Mouse (Mus musculus): ENCODE measurements around the gene Serpind1. TPM values are rescaled to one million over a fixed set of nuclear protein-coding genes. Genes with fewer than 3 reads are reported as not detected.

The Serpind1 gene
- 1 to 10 TPM; 3.3 to 3.7 TPM for total RNA-seq (2021)

DNA sequence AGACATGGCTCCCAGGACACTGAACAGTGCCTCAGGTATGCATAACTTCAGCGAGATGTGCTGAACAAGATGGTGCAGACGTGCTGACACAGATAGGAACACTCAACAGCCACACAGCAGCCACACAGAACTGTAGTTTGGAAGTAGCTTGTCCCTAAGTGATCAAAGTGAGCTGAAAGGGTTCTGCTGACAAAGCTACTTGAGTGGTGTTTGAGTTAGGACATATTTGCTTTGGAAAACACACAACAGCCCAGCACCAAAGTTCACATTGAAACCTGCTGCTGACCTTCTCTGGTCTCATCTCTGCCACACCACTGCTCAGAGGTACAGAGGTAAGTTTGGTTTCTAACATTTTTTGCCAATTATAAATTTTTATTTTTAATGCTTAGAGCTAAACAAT lies at the start of gene Serpind1:
TSS of gene Serpind1 (plus strand) at position 256 of the 400 bp plus-strand sequence.
- DNase-seq, result no peak

DNA sequence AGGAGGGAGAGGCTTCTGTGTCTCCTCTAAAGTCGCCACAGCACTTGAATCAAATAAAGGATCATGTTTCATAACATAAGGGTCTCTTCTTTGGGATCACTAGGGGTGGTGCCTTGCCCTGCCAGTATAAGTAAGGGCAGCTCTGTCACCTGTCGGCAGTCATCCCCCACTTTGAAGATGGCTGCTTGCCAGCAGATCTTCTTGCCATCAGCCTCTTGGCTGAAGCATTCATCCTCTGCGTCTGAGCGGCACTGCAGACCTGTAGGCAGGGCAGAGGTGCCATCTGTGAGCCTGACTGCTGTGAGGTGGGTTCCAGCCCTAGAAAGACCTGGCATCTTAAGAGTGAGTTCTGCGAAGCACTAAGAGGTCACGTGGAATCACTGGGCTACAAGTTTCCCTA lies 48.0 kb upstream of the Serpind1 start:
- DNase-seq, result peak; percentile 28

DNA sequence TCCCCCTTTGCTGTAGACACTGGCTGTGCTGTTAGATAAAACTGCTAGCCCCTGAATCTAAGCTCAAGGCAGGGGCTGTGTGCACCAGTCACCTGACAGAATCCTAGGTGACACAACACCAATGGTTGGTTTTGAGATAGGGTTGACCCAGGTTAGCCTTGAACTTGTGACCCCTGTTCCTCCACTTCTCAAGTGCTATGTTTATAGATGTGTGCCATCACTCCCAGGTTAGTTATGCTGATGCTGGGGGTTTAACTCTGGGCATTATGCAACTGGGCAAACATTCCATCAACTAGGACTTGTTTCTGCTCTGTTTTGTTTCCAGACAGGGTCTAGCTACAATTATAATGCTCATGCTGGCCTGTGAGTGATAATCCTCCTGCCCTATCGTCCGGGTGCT lies 44.1 kb upstream of the Serpind1 start:
- no peak for DNase-seq

DNA sequence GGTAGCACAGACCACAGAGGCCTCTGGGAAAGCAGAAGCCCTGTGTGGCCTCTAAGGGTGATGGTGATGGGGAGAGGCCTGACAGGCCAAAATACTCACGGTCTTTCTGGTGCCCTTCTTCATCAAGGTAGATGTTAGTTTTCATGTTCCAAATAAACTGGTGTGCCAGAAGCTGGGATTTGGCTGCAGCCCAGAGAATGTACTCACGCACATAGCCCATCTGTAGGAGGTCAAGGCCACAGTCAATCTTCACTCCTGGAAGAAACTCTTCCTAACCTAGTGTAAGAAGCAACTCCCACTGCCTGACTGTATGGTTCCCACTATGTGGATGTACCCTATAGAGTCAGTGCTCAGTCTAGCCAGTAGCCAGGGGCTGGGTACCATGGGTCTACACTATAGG lies 40.2 kb upstream of the Serpind1 start:
- DNase-seq, result no peak

DNA sequence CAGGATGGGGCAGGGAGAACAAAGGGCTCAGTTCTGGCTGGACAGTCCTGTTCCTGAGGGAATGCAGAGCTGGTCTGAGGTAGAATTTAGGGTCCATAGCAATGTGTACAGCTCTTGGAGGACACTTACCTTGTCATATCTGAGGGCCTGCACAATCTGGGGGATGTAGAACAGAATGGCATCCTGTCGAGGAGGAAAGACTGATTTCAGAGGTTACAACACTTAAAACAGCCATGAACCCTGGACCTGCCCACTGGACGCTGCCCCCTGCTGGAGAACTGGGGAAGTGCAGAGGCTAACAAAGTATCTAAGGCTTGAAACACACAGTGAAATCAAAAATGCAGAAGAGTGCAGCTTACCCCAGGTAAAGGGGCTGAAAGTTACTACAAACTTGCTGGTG lies 38.4 kb upstream of the Serpind1 start:
- peak; percentile 85 for DNase-seq

DNA sequence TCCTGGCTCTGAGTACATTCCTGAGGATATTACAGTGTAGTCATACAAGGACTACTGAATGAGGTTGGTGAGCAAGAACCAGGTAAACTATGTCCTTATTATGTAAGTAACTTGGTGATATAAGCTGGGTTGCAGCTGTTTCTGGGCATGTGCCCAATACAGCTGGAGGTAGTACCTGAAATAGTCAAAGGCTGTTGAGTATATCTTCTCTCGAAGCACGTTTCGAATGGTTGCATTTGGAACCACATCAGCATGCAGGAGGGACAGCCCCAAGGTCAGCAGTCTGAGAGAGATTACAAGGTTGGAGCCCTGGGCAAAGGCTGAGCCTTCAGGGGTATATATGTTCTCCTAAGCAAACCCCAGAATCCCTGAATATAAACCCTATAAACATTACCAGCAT lies 30.4 kb upstream of the Serpind1 start:
- no peak for DNase-seq

DNA sequence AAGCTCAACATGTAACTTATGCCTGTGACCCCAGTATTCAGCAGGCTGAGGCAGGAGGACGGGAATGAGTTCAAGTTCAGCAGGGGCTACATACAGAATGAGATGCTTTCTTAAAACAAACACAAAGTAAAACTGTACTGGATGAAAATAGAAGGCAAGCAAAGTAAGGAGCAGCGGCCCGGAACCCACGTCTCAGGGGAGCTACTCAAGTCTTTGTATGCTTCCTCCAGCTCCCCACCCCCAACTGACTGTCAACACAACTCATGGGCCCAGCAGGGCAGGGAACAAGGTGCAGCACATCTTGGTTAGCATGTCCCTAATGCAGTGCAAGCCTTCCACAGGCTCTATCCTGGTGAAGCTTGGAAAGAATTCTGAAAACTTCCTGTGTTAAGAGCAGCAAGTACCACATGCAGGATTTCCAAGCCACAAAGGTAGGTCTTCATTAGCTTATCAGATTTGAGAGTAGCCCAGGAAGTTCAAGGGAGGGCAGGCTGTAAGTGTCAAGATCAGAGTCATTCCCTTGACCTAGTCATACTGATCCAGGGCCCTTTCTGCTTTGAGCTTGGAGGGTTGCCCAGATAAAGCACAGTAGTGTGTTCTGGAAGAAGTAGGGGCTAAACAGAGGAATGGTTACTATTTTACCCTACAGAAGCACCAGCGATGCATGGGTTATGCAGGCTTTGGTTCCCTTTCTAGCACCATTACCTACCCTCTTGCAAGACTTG lies 27.5 kb upstream of the Serpind1 start:
- no peak for DNase-seq

DNA sequence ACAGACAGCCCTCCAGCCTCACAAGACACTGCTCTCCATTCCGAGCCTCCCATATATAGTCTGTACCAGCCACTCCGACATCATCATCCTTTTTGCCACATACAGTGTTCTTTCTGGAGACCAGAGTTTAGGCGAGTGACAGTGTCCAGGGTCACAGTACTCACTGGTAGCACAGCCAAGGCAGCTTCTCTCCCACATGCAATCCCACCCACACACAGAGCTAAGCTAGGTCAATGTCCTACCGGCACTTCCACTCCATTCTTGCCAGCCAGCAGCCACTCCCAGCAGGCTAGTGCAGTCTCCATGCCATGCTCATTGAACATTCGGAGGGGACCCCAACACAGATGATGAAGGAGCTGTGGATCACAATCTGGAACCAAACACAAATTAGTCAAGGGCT lies 23.7 kb upstream of the Serpind1 start:
- no peak for DNase-seq

DNA sequence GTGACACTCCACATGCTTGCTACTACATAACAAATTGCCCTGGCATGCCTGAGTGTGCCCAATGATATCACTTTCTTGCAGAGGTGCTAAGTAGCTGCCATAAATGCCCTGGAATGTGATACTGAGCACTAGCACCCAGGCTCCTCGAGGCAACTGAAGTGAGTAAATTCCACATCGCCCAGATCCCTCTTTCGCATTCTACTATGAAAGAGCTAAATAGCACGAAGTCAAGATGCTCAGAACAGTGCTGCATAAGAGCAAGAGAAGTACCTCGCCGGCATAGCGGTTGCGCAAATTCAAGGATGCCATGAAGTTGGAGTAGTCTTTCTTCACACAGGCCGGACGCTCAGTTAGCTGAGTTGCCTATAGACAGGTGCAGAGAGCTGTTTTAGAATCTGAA lies 22.1 kb upstream of the Serpind1 start:
- DNase-seq, result no peak

DNA sequence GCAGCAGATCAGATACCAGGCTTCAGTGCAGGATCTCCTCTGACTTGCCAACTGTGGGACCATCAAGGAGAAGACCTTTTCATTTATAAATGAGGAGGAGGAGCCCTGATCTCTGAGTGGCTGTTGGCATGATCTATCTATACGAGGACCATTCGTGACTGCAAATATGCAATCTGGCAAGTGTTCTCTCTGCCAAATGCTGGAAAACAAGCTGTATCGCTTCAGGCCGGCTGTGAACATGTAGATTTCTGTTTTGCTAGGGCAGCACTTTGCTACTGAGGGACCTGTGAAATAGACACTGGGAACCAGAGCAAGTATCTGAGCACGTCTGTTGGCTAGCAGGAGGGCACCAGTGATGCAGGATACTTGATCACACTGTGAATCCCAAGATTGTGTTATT lies 18.6 kb upstream of the Serpind1 start:
- no peak for DNase-seq

DNA sequence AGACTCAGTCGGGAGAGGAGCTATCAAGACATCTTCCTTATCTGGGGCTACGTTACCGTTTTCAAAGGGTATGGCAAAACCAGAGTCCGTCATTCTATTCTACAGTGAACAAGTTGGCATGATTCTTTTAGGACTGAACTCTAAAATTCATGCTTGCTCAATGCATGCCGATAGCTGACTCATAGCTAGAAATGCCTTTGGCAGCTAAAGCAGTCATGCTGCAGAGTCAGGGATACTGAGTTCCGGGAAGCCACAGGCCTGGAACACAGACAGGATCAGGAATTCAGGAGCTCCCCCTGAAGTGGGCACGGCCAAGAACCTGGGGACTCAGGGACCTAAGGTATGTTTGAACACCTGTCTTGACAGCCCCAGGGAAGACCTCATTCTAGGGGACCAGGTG lies 14.6 kb upstream of the Serpind1 start:
- no peak for DNase-seq

DNA sequence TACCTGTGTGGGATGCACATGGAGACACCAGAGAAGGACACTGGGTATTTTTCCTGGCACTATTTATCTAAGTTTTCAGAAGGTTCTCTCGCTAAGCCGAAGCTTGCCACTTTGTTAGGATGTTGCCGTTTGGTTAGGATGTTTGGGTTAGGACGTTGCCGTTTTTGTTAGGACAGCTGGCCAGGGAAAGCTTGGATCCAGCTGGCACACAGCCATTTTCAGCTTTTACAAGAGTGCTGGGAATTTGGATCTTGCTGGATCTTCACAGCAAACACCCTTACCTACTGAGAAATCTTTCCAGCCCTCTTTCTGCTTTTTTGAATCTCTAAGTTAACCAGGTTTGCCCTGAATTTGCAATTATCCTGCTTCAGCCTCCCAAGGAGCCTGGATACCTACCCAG lies 9.7 kb upstream of the Serpind1 start:
- peak; percentile 30 for DNase-seq

DNA sequence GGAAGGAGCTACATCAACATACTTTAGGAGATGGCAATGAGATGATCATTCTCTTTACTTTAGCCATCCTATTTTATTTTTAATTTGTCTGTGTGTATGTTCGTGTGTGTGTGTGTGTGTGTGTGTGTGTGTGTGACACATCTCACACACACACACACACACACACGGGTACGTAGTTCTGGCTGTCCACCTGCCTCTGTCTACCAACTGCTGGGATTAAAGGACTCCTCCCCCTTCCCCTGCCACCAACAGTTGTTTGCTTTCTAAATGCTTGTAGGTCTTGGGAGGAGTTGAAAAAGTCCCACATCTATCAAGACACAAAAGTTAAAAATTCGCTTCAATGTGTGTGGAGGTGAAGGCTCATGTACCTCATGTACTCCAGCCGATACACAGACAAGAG lies 6.4 kb upstream of the Serpind1 start:
- DNase-seq, result no peak

DNA sequence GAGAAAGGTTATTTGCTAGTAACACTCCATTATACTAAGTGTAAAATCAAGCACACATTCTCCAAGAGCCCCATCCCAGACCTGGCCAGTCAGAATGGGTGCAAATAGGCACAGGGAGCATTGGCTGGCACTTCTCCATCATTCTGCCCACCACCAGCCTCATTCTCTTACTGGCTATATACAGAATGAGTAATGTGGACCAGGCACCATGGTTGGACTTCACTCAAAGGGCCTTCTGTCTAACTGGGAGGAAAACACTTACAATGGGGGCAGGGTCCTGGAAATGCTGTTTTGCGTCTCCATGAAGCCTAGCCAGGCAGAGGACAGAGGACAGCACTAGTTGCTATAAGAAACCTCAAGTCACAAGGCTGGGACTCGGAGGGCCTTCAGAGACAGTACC lies 5.1 kb upstream of the Serpind1 start:
- DNase-seq, result no peak

DNA sequence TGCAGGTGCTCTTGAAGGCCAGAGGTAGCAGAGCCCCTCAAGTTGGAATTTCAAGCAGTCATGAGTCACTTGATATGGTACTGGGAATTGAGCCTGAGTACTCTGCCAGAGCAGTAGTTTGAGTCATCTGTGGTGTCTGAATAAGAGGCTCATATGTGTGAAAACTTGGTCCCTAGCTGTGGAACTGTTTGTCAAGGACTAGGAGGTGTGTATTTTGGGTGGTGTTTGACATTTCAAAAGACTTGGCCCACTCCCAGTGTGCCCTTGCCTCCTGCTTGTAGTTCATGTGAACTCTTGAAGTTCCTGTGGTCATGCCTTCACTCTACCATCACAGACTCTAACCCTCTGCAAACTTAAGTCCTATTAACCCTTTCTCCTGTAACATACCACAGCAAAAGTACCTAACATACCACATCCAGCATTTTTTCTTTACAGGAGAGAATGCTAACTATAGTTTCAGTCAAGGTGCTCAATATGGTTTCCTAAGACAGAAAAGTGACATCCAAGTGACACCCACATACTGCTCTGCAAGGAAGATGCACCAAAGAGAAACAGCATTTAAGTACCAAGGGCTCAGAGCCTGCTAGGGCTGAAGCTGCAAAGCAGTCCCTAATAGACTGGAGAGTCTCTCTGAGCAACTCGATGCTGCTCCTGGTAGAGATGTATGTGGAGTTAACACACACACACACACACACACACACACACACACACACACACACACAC lies 1.2 kb upstream of the Serpind1 start:
- DNase-seq, result no peak

DNA sequence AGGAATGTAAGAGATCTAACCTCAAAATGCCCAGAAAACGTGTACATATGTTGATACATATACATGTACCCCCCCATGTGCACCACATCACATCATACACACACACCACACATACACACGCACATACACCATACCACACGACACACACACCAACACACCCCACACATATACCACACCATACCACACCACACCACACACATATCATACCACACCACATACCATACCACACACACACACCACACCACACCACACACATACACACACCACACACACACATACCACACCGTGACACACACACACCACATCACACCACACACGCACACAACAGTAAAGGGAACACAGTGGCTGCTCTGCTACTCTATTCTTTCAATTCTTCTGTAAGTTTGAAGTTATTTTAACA lies 684 bp downstream of the Serpind1 start:
- DNase-seq, result no peak

DNA sequence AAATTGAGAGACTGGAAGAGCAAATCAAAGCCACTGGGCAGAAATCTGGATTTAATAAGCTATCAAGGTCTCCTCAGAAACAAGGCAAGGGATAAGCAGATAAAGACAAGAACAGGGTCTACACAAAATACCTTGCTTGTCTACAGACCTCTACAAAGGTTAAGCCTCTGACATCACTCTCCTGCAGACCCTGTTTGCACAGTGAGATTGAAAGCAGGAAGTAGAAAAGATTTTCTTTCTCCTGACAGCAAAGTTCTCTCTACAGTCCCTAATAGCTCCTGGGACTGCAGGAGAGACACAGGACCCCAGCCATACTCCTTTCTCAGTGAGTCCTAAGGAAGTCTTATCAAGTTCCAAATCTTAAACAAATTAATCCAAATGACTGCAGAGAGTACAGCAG lies 3.4 kb downstream of the Serpind1 start:
- no peak for DNase-seq

DNA sequence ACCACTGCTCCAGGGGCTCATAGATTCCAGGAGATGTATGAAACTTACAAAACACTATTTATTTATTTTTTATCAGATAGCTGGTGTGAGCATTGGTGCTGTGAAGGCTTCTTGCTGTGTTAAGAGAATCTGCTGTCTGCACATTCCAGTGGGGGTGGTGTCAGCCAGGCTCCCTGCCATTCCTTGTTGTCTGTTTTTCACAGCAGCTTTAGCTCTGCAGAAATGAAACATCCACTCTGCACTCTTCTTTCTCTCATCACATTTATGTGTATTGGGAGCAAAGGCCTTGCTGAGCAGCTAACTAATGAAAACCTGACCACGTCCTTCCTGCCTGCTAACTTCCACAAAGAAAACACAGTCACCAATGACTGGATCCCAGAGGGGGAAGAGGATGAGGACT lies 4.9 kb downstream of the Serpind1 start:
- DNase-seq, result peak; percentile 16

DNA sequence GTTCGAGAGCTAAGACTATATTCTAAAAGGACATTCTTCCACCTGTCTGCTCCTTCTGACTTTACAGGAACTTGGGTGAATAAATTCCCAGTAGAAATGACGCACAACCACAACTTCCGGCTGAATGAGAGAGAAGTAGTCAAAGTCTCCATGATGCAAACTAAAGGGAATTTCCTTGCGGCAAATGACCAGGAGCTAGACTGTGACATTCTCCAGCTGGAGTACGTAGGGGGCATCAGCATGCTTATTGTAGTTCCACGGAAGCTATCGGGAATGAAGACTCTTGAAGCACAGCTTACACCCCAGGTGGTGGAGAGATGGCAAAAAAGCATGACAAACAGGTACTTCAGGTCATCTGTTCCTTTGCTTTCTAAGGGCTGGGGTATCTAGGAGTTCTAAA lies 8.5 kb downstream of the Serpind1 start:
- peak; percentile 21 for DNase-seq

DNA sequence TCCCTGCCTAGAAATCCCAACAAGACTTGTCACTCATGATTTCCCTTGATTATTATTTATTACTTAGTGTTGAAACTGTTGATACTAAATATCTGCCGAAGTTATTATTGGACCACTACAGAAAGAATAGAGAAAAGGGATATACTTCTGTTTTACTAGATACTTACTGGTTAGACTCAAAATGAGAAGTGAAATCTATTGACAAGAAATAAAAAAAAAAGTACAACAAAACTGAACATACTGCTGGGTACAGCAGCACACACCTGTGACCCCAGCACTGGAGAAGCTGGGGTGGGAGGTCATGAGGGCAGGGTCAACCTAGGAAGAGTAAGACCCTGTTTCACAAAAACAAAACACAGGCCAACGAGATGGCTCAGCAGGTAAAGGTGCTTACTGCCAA lies 9.5 kb downstream of the Serpind1 start:
- no peak for DNase-seq

DNA sequence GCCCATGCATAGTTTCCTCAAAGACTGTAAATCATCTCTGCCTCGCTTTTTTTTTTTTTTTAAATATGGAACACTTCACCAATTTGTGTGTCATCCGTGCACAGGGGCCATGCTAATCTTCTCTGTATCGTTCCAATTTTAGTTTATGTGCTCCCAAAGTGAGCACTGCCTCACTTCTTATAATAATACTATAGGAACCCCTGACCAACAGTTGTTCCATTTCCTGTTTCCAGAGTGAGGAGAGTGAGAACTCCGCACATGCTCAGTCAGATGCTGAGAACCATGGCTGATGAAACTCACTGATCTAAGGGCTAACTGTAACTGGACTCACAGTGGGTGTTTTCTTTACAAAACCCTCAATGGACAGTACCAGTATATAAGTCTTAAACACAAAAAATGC lies 10.7 kb downstream of the Serpind1 start:
- no peak for DNase-seq

DNA sequence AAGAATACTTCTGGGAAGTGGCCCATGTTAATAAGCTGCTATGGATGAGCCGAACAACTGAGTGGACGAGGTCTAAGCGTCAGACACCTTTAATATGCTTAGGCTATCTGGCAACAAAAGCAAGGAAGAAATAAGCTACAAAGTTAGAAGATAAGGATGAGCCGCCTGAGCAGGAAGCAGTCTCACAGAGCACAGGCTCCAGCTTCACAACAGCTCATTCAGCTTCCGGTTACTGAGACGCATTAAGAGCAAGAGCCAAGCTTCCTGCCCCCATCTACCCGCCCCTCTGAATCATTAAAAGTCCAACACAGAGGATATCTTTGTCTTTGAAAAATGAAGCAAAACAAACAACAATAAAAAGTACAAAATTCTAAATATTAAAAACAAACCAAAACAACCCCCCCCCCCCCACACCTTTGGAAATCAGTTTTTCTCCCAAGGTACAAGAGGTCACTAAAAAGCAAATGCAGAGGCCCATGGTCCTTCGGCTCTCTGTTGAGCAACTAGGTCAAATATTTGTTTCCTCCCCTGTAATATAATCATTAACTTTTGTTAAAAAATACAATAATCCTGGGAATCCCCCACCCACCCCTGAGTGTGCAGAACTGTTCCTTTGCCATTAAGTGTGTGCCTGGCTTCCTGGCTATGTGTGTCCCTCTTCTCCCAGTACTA lies 14.1 kb downstream of the Serpind1 start:
- no peak for DNase-seq

DNA sequence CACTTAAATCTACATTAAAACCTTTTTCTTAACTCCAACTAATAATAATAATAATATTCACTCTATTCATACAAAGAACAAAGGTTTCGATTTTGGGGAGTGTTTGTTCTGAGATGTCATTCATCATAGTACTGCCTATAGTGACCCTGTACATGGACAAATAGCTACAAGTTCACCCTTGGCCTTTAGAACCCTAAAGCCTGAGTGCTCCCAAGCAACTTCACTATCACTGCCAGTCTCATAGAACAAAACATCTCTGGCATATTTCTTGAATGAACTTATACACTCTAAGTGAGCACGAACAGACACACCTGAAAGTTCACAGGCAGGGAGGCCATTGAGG lies 14.6 kb downstream of the Serpind1 start:
- DNase-seq, result no peak

DNA sequence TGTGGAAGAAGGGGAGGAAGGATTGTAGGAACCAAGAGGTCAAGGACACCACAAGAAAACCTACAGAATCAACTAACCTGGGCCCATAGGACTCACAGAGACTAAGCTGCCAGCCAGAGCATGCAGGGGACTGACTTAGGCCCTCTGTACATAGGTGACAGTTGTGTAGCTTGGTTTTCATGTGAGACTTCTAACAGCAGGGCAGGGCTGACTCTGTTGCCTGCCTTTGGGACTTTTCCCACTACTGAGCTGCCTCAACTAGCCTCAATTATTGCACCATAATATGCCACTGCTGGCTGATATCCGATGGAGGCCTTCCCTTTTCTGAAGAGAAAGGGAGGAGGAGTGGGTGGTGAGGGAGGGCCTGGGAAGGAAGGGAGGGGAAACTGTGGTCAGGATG lies 15.6 kb downstream of the Serpind1 start:
- DNase-seq, result no peak

Measured in heart, postnatal 4 days (tissue).